Mouse (Mus musculus): ENCODE measurements around the gene Cela3b.

GRCm38 (mm10) chr4:137478306-137478705, 48.0 kb upstream of the Cela3b start:
- no peak for TF ChIP-seq CTCF (IDR thresholded peaks at IDR 0.05; ENCODE audit: extremely low read depth, insufficient read depth, insufficient read length, insufficient replicate concordance)
- no peak for TF ChIP-seq POLR2A (IDR thresholded peaks at IDR 0.05; ENCODE audit: low read depth, low read length)

Measured in spleen, adult 2 months (tissue).